Mouse (Mus musculus): ENCODE measurements around the gene Palm3. TPM values are rescaled to one million over a fixed set of nuclear protein-coding genes. Genes with fewer than 3 reads are reported as not detected.
"Not testable (repeated sequence)": the region's sequence is repeated elsewhere in the genome, so short reads cannot be mapped to it uniquely, and the experiment has no call there.

Gene Palm3
- polyA plus RNA-seq, 1 experiment from 2014 or later = 0.30 TPM

DNA sequence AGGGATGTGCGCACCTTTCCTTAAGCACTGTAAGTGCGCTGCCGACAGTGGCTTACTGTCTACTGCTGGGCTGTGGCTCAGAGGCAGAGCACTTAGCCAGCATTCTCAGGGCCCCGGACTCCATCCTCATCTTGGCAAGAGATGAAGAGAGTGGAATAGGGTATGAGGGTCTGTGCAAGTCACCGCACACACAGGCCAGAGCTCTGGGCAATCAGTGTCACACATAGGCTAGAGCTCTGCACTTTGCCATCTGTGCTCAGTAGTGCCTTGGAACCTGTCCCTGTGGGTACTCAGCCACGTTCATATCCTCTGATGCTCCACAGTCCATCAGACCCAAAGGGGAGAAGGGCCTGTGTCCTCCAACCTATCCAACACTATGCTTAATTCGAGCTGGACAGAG is 39.7 kb upstream of the Palm3 start:
- Histone ChIP-seq H3K4me1 (replicated peaks; ENCODE audit: control insufficient read depth, insufficient read depth, low read length) (no peaks in the 10 kb centered on the region), H3K27ac (ENCODE audit: low read depth, low read length) (no peak overlapping the region), H3K9me3 (ENCODE audit: control insufficient read depth) (no peaks in the 10 kb centered on the region), H3K4me3 (ENCODE audit: low read depth, low read length) (no peak overlapping the region), H3K36me3 (ENCODE audit: control insufficient read depth, insufficient read depth) (peaks cover 35% of the 10 kb centered on the region), H3K4me2 (replicated peaks; ENCODE audit: low read depth) (no peak overlapping the region), H3K27me3 (replicated peaks; ENCODE audit: control insufficient read depth, insufficient read depth, low read length) (no peaks in the 10 kb centered on the region), H3K9ac (ENCODE audit: low read depth, low read length) (no peak overlapping the region)
- TF ChIP-seq CTCF (IDR thresholded peaks at IDR 0.05; ENCODE audit: low read depth) = no peak
- ATAC-seq = 0 out of 2 replicates have a peak, but pooled peaks have one; percentile 26
- 95% methylated on average over 7 of the region's 7 CpGs for WGBS

DNA sequence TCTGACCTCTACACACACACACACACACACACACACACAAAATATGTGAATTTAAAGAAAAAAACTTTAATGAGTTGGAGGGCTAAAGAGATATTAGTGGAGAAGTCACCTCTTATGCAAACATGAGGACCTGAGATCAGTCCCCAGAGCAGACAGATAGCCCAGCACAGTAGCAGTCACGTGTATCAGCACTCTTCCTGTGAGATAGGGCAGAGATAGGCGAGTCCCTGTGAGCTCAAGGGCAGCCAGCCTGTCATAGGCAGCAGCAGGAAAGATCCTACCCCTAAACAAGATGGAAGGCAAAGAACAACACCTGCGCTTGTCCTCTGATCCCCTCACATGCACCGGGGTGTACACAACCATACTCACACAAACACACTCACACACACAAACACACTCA is 38.8 kb upstream of the Palm3 start:
- H3K27ac ChIP-seq (ENCODE audit: low read depth, low read length) = no peak overlapping the region; the same call in 1 of the 2 replicates
- no peaks in the 10 kb centered on the region for H3K27me3 ChIP-seq (replicated peaks; ENCODE audit: control insufficient read depth, insufficient read depth, low read length)
- no peaks in the 10 kb centered on the region for H3K4me1 ChIP-seq (replicated peaks; ENCODE audit: control insufficient read depth, insufficient read depth, low read length)
- ATAC-seq = no peak
- no peak overlapping the region for H3K4me2 ChIP-seq (replicated peaks; ENCODE audit: low read depth)
- no peak overlapping the region for H3K4me3 ChIP-seq (ENCODE audit: low read depth, low read length)
- TF ChIP-seq CTCF (IDR thresholded peaks at IDR 0.05; ENCODE audit: low read depth) = no peak
- 72% methylated on average over 4 of the region's 4 CpGs for WGBS
- H3K9ac ChIP-seq (ENCODE audit: low read depth, low read length) = no peak overlapping the region
- H3K9me3 ChIP-seq (ENCODE audit: control insufficient read depth) = no peaks in the 10 kb centered on the region
- peaks cover 45% of the 10 kb centered on the region for H3K36me3 ChIP-seq (ENCODE audit: control insufficient read depth, insufficient read depth)

DNA sequence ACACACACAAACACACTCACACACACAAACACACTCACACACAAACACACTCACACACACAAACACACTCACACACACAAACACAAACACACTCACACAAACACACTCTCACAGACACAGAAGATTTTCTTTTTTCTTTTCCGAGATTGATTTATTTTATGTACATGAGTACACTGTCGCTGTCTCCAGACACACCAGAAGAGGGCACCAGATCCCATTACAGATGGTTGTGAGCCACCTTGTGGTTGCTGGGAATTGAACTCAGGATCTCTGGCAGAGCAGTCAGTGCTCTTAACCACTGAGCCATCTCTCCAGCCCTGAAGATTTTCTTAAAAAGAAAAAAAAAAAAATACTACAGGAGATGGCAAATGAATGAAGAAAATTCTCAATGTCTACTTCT is 38.0 kb upstream of the Palm3 start:
- H3K36me3 ChIP-seq (ENCODE audit: control insufficient read depth, insufficient read depth) = peaks cover 52% of the 10 kb centered on the region
- H3K27me3 ChIP-seq (replicated peaks; ENCODE audit: control insufficient read depth, insufficient read depth, low read length); H3K9ac ChIP-seq (ENCODE audit: low read depth, low read length); H3K27ac ChIP-seq (ENCODE audit: low read depth, low read length); H3K9me3 ChIP-seq (ENCODE audit: control insufficient read depth); ATAC-seq; H3K4me1 ChIP-seq (replicated peaks; ENCODE audit: control insufficient read depth, insufficient read depth, low read length); H3K4me2 ChIP-seq (replicated peaks; ENCODE audit: low read depth); H3K4me3 ChIP-seq (ENCODE audit: low read depth, low read length): not testable (repeated sequence)
- 99% methylated on average over 2 of the region's 2 CpGs for WGBS
- peak; percentile 48 for TF ChIP-seq CTCF (IDR thresholded peaks at IDR 0.05; ENCODE audit: low read depth)

DNA sequence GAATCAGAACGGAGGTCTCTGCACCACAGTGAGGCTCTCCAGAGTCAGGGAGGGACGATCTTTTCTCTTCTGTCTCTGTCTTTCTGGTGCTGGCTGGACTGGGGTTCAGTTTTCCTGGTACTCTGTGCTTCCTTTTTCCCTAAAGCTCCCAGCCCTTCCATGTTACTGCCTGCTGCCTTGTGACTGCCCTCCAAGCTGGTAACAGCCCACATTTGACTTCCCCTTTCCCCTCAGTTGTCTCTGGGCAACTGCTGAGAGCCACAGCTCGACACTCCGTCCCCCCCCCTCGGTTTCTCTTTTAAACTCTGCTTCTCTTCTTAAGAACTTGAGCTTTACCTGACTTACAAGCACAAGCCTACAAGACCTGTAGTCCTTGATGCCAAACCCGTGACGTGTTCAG is 32.0 kb upstream of the Palm3 start:
- Histone ChIP-seq H3K36me3 (ENCODE audit: control insufficient read depth, insufficient read depth) (peaks cover 64% of the 10 kb centered on the region), H3K27me3 (replicated peaks; ENCODE audit: control insufficient read depth, insufficient read depth, low read length) (no peaks in the 10 kb centered on the region), H3K4me3 (ENCODE audit: low read depth, low read length) (no peak overlapping the region), H3K4me1 (replicated peaks; ENCODE audit: control insufficient read depth, insufficient read depth, low read length) (no peaks in the 10 kb centered on the region), H3K4me2 (replicated peaks; ENCODE audit: low read depth) (no peak overlapping the region), H3K9me3 (ENCODE audit: control insufficient read depth) (no peaks in the 10 kb centered on the region), H3K27ac (ENCODE audit: low read depth, low read length) (no peak overlapping the region), H3K9ac (ENCODE audit: low read depth, low read length) (no peak overlapping the region)
- no peak for ATAC-seq
- WGBS = 85% methylated on average over 7 of the region's 7 CpGs
- TF ChIP-seq CTCF (IDR thresholded peaks at IDR 0.05; ENCODE audit: low read depth) = no peak

DNA sequence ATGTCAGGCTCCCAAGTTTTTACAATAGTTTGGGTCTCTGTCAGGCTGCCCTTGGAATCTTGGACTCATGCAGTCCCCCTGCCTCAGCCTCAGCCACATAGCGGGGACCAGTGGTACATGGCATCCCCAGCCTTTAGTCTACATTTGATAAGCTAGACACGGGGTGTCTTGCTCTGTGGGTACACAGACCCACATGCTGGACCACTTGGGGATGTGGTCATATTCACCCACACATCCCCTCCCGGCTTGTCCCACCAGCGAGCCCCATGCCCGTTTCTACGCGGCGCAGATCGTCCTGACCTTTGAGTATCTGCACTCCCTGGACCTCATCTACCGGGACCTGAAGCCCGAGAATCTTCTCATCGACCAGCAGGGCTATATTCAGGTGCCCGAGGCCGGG is 31.1 kb upstream of the Palm3 start:
- Histone ChIP-seq H3K4me1 (replicated peaks; ENCODE audit: control insufficient read depth, insufficient read depth, low read length) (no peaks in the 10 kb centered on the region), H3K27ac (ENCODE audit: low read depth, low read length) (no peak overlapping the region), H3K4me3 (ENCODE audit: low read depth, low read length) (no peak overlapping the region), H3K36me3 (ENCODE audit: control insufficient read depth, insufficient read depth) (peaks cover 64% of the 10 kb centered on the region), H3K27me3 (replicated peaks; ENCODE audit: control insufficient read depth, insufficient read depth, low read length) (no peaks in the 10 kb centered on the region), H3K9ac (ENCODE audit: low read depth, low read length) (no peak overlapping the region), H3K9me3 (ENCODE audit: control insufficient read depth) (no peaks in the 10 kb centered on the region), H3K4me2 (replicated peaks; ENCODE audit: low read depth) (no peak overlapping the region)
- TF ChIP-seq CTCF (IDR thresholded peaks at IDR 0.05; ENCODE audit: low read depth) = no peak
- WGBS = 93% methylated on average over 14 of the region's 14 CpGs
- ATAC-seq = no peak

DNA sequence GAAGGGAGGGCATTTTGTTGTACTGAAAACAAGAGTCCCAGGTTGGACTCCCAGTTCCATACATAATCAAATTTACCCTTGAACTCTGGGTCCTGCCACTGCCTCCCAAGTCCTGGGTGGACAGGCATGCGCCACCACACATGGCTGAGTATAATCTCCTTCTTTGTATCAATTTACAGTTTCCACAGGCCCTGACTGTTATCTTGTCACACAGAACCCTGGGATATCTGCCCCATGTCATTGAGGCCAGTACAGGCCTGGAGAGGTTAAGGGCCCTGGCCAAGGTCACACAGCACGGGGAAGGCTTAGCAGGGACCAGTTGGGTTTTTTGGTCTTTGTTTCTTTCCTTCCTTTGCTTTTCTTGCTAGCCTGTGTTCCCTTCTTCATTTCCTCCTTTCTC is 28.8 kb upstream of the Palm3 start:
- ATAC-seq = no peak
- Histone ChIP-seq H3K9ac (ENCODE audit: low read depth, low read length) (no peak overlapping the region), H3K27ac (ENCODE audit: low read depth, low read length) (no peak overlapping the region), H3K36me3 (ENCODE audit: control insufficient read depth, insufficient read depth) (peaks cover 47% of the 10 kb centered on the region), H3K4me3 (ENCODE audit: low read depth, low read length) (no peak overlapping the region), H3K27me3 (replicated peaks; ENCODE audit: control insufficient read depth, insufficient read depth, low read length) (no peaks in the 10 kb centered on the region), H3K4me1 (replicated peaks; ENCODE audit: control insufficient read depth, insufficient read depth, low read length) (no peaks in the 10 kb centered on the region), H3K4me2 (replicated peaks; ENCODE audit: low read depth) (no peak overlapping the region), H3K9me3 (ENCODE audit: control insufficient read depth) (no peaks in the 10 kb centered on the region)
- WGBS = 87% methylated on average over 2 of the region's 2 CpGs
- TF ChIP-seq CTCF (IDR thresholded peaks at IDR 0.05; ENCODE audit: low read depth) = no peak

DNA sequence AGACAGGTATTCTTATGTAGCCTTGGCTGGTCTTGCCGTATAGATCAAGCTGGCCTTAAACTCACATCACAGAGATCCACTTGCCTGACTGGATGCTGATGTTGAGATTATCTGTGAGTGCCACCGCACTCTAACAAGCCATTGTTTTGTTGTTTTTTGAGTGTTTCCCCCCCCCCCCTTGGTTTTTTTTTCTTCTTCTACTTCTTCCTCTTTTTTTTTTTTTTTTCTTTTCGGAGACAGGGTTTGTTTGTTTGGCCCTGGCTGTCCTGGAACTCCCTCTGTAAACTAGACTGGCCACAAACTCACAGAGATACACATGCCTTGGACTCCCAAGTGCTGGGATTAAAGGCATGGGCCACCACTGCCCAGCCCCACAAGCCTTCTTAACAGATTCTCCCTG is 27.2 kb upstream of the Palm3 start:
- WGBS = 80% methylated on average over 3 of the region's 3 CpGs
- H3K9ac ChIP-seq (ENCODE audit: low read depth, low read length) = no peak overlapping the region
- no peaks in the 10 kb centered on the region for H3K27me3 ChIP-seq (replicated peaks; ENCODE audit: control insufficient read depth, insufficient read depth, low read length)
- no peaks in the 10 kb centered on the region; the same call in 1 of the 2 replicates for H3K4me1 ChIP-seq (replicated peaks; ENCODE audit: control insufficient read depth, insufficient read depth, low read length)
- H3K9me3 ChIP-seq (ENCODE audit: control insufficient read depth) = no peaks in the 10 kb centered on the region
- H3K4me3 ChIP-seq (ENCODE audit: low read depth, low read length) = no peak overlapping the region
- H3K36me3 ChIP-seq (ENCODE audit: control insufficient read depth, insufficient read depth) = peaks cover 32% of the 10 kb centered on the region
- no peak for TF ChIP-seq CTCF (IDR thresholded peaks at IDR 0.05; ENCODE audit: low read depth)
- no peak for ATAC-seq
- no peak overlapping the region for H3K4me2 ChIP-seq (replicated peaks; ENCODE audit: low read depth)
- no peak overlapping the region for H3K27ac ChIP-seq (ENCODE audit: low read depth, low read length)
